Mouse (Mus musculus): ENCODE measurements at regions not wholly inside any gene's neighbourhood (a gene's known extent, or its start where the extent isn't known, plus 50 kb on each side); places are given as distances from the start of the nearest gene placed in this dataset.

GRCm38 (mm10) chr4:140401632-140402031 is 155.0 kb upstream of the Igsf21 start:
- no peak for DNase-seq (ENCODE audit: low spot score in 2 of 2)

- no peak for DNase-seq (ENCODE audit: low spot score in 2 of 2)
Measured at GRCm38 (mm10) chr4:140396548-140396947, 150.0 kb upstream of the Igsf21 start.

- DNase-seq (ENCODE audit: low spot score in 2 of 2) = no peak
Measured at GRCm38 (mm10) chr4:140392290-140392689, 145.7 kb upstream of the Igsf21 start.

GRCm38 (mm10) chr4:140390684-140391234 is 144.2 kb upstream of the Igsf21 start:
- no peak for DNase-seq (ENCODE audit: low spot score in 2 of 2)

- DNase-seq (ENCODE audit: low spot score in 2 of 2) = no peak
Measured at GRCm38 (mm10) chr4:140385686-140386085, 139.1 kb upstream of the Igsf21 start.

GRCm38 (mm10) chr4:140385226-140385625 is 138.6 kb upstream of the Igsf21 start:
- no peak for DNase-seq (ENCODE audit: low spot score in 2 of 2)

- DNase-seq (ENCODE audit: low spot score in 2 of 2) = no peak
Measured at GRCm38 (mm10) chr4:140383596-140383995, 137.0 kb upstream of the Igsf21 start.

GRCm38 (mm10) chr4:140380733-140381132 is 134.1 kb upstream of the Igsf21 start:
- DNase-seq (ENCODE audit: low spot score in 2 of 2) = no peak

GRCm38 (mm10) chr4:140377941-140378340 is 131.4 kb upstream of the Igsf21 start:
- no peak for DNase-seq (ENCODE audit: low spot score in 2 of 2)

GRCm38 (mm10) chr4:140372586-140373325 is 126.2 kb upstream of the Igsf21 start:
- no peak for DNase-seq (ENCODE audit: low spot score in 2 of 2)

GRCm38 (mm10) chr4:140371426-140372213 is 125.0 kb upstream of the Igsf21 start:
- no peak for DNase-seq (ENCODE audit: low spot score in 2 of 2)

- DNase-seq (ENCODE audit: low spot score in 2 of 2) = no peak
Measured at GRCm38 (mm10) chr4:140366975-140367680, 120.5 kb upstream of the Igsf21 start.

GRCm38 (mm10) chr4:140358846-140359245 is 112.3 kb upstream of the Igsf21 start:
- DNase-seq (ENCODE audit: low spot score in 2 of 2) = no peak

GRCm38 (mm10) chr4:140358103-140358502 is 111.5 kb upstream of the Igsf21 start:
- DNase-seq (ENCODE audit: low spot score in 2 of 2) = peak in 1 of 2 experiments; percentile 4

GRCm38 (mm10) chr4:140355144-140355550 is 108.6 kb upstream of the Igsf21 start:
- DNase-seq (ENCODE audit: low spot score in 2 of 2) = no peak

GRCm38 (mm10) chr4:140348802-140349201 is 102.2 kb upstream of the Igsf21 start:
- DNase-seq (ENCODE audit: low spot score in 2 of 2) = no peak

- no peak for DNase-seq (ENCODE audit: low spot score in 2 of 2)
Measured at GRCm38 (mm10) chr4:140330138-140330537, 83.6 kb upstream of the Igsf21 start.

- DNase-seq (ENCODE audit: low spot score in 2 of 2) = no peak
Measured at GRCm38 (mm10) chr4:140326706-140327440, 80.3 kb upstream of the Igsf21 start.

GRCm38 (mm10) chr4:140325677-140326052 is 79.1 kb upstream of the Igsf21 start:
- no peak for DNase-seq (ENCODE audit: low spot score in 2 of 2)

GRCm38 (mm10) chr4:140324971-140325676 is 78.5 kb upstream of the Igsf21 start:
- DNase-seq (ENCODE audit: low spot score in 2 of 2) = no peak
